Mouse (Mus musculus) CH12.LX (cell line): ENCODE measurements around the gene Robo1. TPM values are rescaled to one million over a fixed set of nuclear protein-coding genes. Genes with fewer than 3 reads are reported as not detected.

Experiments used
- DNase-seq: peaks from one replicate; pipeline ENCODE4 v3.0.0-alpha.2; 2013; ENCODE audit errors: extremely low read depth
- H3K27ac ChIP-seq: 2 replicates; pipeline ENCODE4 v1.5.1; 2012; ENCODE audit warnings: low read depth, mild to moderate bottlenecking, control low read depth, moderate library complexity; ENCODE audit not compliant: insufficient read depth
- H3K27me3 ChIP-seq: replicated peaks from 2 replicates; pipeline ENCODE3; 2012; ENCODE audit warnings: inconsistent platforms
- H3K36me3 ChIP-seq, 2 experiments: replicated peaks in 1 of 2; 2 replicates each; pipeline versions ENCODE3 to v1.6.1; 2012; ENCODE audit warnings: inconsistent platforms in 1 of 2, low read length in 1 of 2, mild to moderate bottlenecking in 1 of 2, mixed read lengths in 1 of 2, moderate library complexity in 1 of 2; ENCODE audit not compliant: control insufficient read depth in 1 of 2, insufficient read depth in 1 of 2
- H3K4me1 ChIP-seq, 2 experiments: 2 replicates each; pipeline ENCODE4 v1.6.1; 2012; ENCODE audit warnings: inconsistent platforms in 1 of 2, moderate library complexity in 1 of 2; ENCODE audit not compliant: insufficient read depth in 2 of 2, control insufficient read depth in 1 of 2
- H3K4me2 ChIP-seq: 2 replicates; pipeline ENCODE4 v1.6.1; 2012; ENCODE audit warnings: low read depth, mild to moderate bottlenecking, control low read depth; ENCODE audit not compliant: poor library complexity, insufficient read depth, severe bottlenecking
- H3K4me3 ChIP-seq, 3 experiments: fragments of 150-350 bp in 1 of 3; sonication (generic) in 1 of 3; replicated peaks in 1 of 3; 2 replicates each; pipeline versions ENCODE3 to v1.5.1; 2011 to 2012; ENCODE audit warnings: low read depth in 2 of 3, low read length in 2 of 3, mild to moderate bottlenecking in 2 of 3, moderate library complexity in 2 of 3, control low read depth in 1 of 3, improper control_type of control experiment in 1 of 3, inconsistent platforms in 1 of 3, mixed read lengths in 1 of 3; ENCODE audit not compliant: poor library complexity in 1 of 3
- H3K79me2 ChIP-seq: replicated peaks from 2 replicates; pipeline ENCODE4 v1.6.1; 2012; ENCODE audit warnings: mild to moderate bottlenecking, moderate library complexity; ENCODE audit not compliant: control insufficient read depth, poor library complexity, insufficient read depth, severe bottlenecking; ENCODE audit errors: extremely low read depth
- H3K9ac ChIP-seq: 2 replicates; pipeline ENCODE4 v1.6.1; 2012; ENCODE audit warnings: low read depth, mild to moderate bottlenecking, control low read depth, moderate library complexity; ENCODE audit not compliant: insufficient read depth
- H3K9me3 ChIP-seq: replicated peaks from 2 replicates; pipeline ENCODE3; 2012; ENCODE audit warnings: low read length, inconsistent platforms, mixed read lengths
- BHLHE40 ChIP-seq: IDR thresholded peaks from 2 replicates; pipeline ENCODE4 v1.6.1; 2011; ENCODE audit warnings: mild to moderate bottlenecking, low read depth, low read length, improper control_type of control experiment
- CHD1 ChIP-seq: IDR thresholded peaks from 2 replicates; pipeline ENCODE4 v1.6.1; 2012; ENCODE audit warnings: low read depth, low read length, improper control_type of control experiment, inconsistent platforms
- CHD2 ChIP-seq: IDR thresholded peaks from 2 replicates; pipeline ENCODE4 v1.6.1; 2011; ENCODE audit warnings: low read length, improper control_type of control experiment
- CTCF ChIP-seq, 2 experiments: IDR thresholded peaks in 1 of 2; conservative IDR thresholded peaks in 1 of 2; 2 replicates each; pipeline ENCODE4 v1.5.1; 2011 to 2012; ENCODE audit warnings: low read depth in 2 of 2, low read length in 2 of 2, improper control_type of control experiment in 1 of 2, inconsistent platforms in 1 of 2, mild to moderate bottlenecking in 1 of 2, moderate library complexity in 1 of 2
- E2F4 ChIP-seq: IDR thresholded peaks from 2 replicates; pipeline ENCODE4 v1.6.1; 2011; ENCODE audit warnings: low read depth, low read length, improper control_type of control experiment; ENCODE audit not compliant: insufficient replicate concordance
- ETS1 ChIP-seq: conservative IDR thresholded peaks from 2 replicates; pipeline ENCODE4 v1.6.1; 2012; ENCODE audit warnings: low read depth, mild to moderate bottlenecking, inconsistent platforms, low read length, improper control_type of control experiment, moderate library complexity
- HCFC1 ChIP-seq: IDR thresholded peaks from 2 replicates; pipeline ENCODE4 v1.6.1; 2012; ENCODE audit warnings: low read depth, mild to moderate bottlenecking, inconsistent platforms, low read length, improper control_type of control experiment
- IRF4 ChIP-seq: IDR thresholded peaks from 2 replicates; pipeline ENCODE4 v1.6.1; 2014; ENCODE audit warnings: low read depth, mild to moderate bottlenecking, inconsistent platforms, low read length, improper control_type of control experiment
- KAT2A ChIP-seq: IDR thresholded peaks from 2 replicates; pipeline ENCODE4 v1.6.1; 2012; ENCODE audit warnings: low read length, improper control_type of control experiment, inconsistent platforms; ENCODE audit not compliant: insufficient replicate concordance
- MAFK ChIP-seq: IDR thresholded peaks from 2 replicates; pipeline ENCODE4 v1.6.1; 2011; ENCODE audit warnings: low read length, improper control_type of control experiment; ENCODE audit not compliant: insufficient replicate concordance
- MAX ChIP-seq: IDR thresholded peaks from 2 replicates; pipeline ENCODE4 v1.6.1; 2011; ENCODE audit warnings: low read length, improper control_type of control experiment
- MAZ ChIP-seq: IDR thresholded peaks from 2 replicates; pipeline ENCODE4 v1.6.1; 2012; ENCODE audit warnings: low read depth, mild to moderate bottlenecking, inconsistent platforms, low read length, improper control_type of control experiment, moderate library complexity
- MEF2A ChIP-seq: IDR thresholded peaks from 2 replicates; pipeline ENCODE4 v1.6.1; 2014; ENCODE audit warnings: low read depth, mild to moderate bottlenecking, inconsistent platforms, low read length, improper control_type of control experiment, borderline replicate concordance
- NELFE ChIP-seq: IDR thresholded peaks from 2 replicates; pipeline ENCODE4 v1.6.1; 2011; ENCODE audit warnings: low read depth, low read length, improper control_type of control experiment
- PAX5 ChIP-seq: IDR thresholded peaks from 2 replicates; pipeline ENCODE4 v1.6.1; 2012; ENCODE audit warnings: low read length, inconsistent platforms, mixed read lengths
- RAD21 ChIP-seq: IDR thresholded peaks from 2 replicates; pipeline ENCODE4 v1.6.1; 2011; ENCODE audit warnings: low read depth, mild to moderate bottlenecking, low read length, improper control_type of control experiment, moderate library complexity
- RCOR1 ChIP-seq: conservative IDR thresholded peaks from 2 replicates; pipeline ENCODE4 v1.6.1; 2012; ENCODE audit warnings: low read depth, mild to moderate bottlenecking, inconsistent platforms, low read length, improper control_type of control experiment
- TCF12 ChIP-seq: IDR thresholded peaks from 2 replicates; pipeline ENCODE4 v1.6.1; 2014; ENCODE audit warnings: low read depth, mild to moderate bottlenecking, inconsistent platforms, low read length, improper control_type of control experiment
- UBTF ChIP-seq: IDR thresholded peaks from 2 replicates; pipeline ENCODE4 v1.6.1; 2012; ENCODE audit warnings: low read depth, mild to moderate bottlenecking, inconsistent platforms, low read length, improper control_type of control experiment, moderate library complexity
- ZC3H11A ChIP-seq: IDR thresholded peaks from 2 replicates; pipeline ENCODE4 v1.6.1; 2012; ENCODE audit warnings: low read depth, mild to moderate bottlenecking, inconsistent platforms, low read length, improper control_type of control experiment
- ZKSCAN1 ChIP-seq: IDR thresholded peaks from 2 replicates; pipeline ENCODE4 v1.6.1; 2012; ENCODE audit warnings: low read depth, inconsistent platforms, low read length, improper control_type of control experiment, borderline replicate concordance
- ZMIZ1 ChIP-seq: IDR thresholded peaks from 2 replicates; pipeline ENCODE4 v1.6.1; 2012; ENCODE audit warnings: low read depth, mild to moderate bottlenecking, inconsistent platforms, low read length, improper control_type of control experiment
- ZNF384 ChIP-seq: IDR thresholded peaks from 2 replicates; pipeline ENCODE4 v1.6.1; 2012; ENCODE audit warnings: low read depth, low read length, improper control_type of control experiment, inconsistent platforms
- dilution Hi-C: fragments of 300-500 bp; cut with MboI; formaldehyde crosslinking; loops from 2 replicates; pipeline ENCODE4 v1.14.3; 2020; ENCODE audit warnings: low sequenced_read_pairs; ENCODE audit not compliant: extremely low pct_unique_long_range_greater_than_20kb, extremely low pct_ligation_motif_present
- in situ Hi-C: fragments of 300-500 bp; cut with MboI; formaldehyde crosslinking; loops from 3 replicates; pipeline ENCODE4 v1.14.3; 2019; ENCODE audit warnings: low sequenced_read_pairs, low pct_ligation_motif_present, low pct_unique_long_range_greater_than_20kb, mixed read lengths
- polyA plus RNA-seq: library from polyadenylated mRNA; unstranded; fragments of >175 nt; gene quantifications from 2 replicates; pipeline ENCODE4 v1.2.1, GENCODE M21; 2012; ENCODE audit warnings: low read depth; ENCODE audit not compliant: insufficient read length
- total RNA-seq, 2 experiments: library from RNA; depleted of rRNA; stranded (reverse); fragments of 300-350 nt in 1 of 2; fragments of >200 nt in 1 of 2; gene quantifications; 2 replicates each; pipeline ENCODE4 v1.2.3; 2012 to 2014

The Robo1 gene
- total and polyA plus RNA-seq, 3 experiments: not detected

DNA sequence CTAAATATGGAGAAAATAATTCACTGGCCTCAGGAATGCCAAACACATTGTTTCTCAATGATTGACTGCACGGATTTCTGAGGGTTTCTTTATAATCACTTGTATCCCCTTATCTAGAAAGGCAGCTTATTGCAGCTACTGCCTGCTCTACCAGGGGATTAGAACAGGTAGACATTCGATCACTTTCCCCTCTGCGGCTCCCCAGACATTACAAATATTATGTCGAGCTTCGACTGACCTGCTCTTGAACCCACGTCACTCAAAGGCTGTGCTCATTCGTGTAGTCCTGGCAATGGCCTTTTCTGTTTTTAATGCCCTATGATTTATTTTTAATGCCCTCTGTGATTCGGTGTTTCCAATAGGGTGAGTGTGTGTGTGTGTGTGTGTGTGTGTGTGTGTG is 521.4 kb downstream of the Robo1 start:
- Histone ChIP-seq H3K27me3 (no peaks in the 10 kb centered on the region), H3K4me2 (no peak overlapping the region), H3K27ac (no peak overlapping the region), H3K4me3 (no peak overlapping the region), H3K79me2 (no peaks in the 10 kb centered on the region), H3K9me3 (peaks cover 41% of the 10 kb centered on the region), H3K9ac (no peak overlapping the region)
- no peak for DNase-seq
- in situ Hi-C loops (no loop called here), dilution Hi-C loops (no loop called here)
- TF ChIP-seq ZC3H11A (no peak), RAD21 (no peak), E2F4 (no peak), MAX (no peak), ZNF384 (no peak), NELFE (no peak), ZKSCAN1 (no peak), HCFC1 (no peak), CHD2 (no peak), PAX5 (no peak)
- TF ChIP-seq, all 38 proteins: peak for 0
- no peaks in the 10 kb centered on the region for H3K36me3 ChIP-seq
- H3K4me1 ChIP-seq: no peaks in the 10 kb centered on the region

DNA sequence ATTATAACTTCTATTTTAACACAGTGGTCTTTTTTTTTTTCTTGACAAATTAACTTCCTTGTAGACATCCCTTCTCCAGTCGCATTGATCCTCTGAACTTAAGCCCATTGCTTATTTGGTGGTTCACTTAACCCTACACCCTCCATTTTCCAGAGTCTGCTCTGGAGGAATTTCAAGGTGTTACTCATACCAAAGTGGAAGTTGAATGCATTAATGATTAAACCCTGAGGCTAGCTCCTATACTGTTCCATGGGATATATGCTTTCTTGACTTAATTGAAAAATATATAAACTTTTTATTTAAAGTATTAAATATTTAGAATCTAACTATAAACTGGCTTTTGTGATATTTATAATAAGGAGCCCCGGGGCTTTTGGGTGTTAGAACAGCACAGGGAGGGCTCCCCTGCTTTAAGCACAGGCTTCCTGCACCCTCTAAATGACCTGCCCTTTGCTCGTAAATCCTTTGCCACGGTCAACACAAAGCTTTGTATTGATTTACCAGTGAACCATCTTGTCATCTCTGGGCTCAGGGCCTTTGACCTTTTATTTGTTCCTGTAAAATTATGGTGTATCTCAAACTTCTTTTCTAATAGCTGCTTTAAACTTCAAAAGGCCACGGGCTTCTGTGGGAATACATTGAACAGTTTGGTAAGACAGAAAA is 522.4 kb downstream of the Robo1 start:
- Histone ChIP-seq H3K4me2 (no peak overlapping the region), H3K27me3 (no peaks in the 10 kb centered on the region), H3K4me1 (no peaks in the 10 kb centered on the region), H3K9ac (no peak overlapping the region), H3K79me2 (no peaks in the 10 kb centered on the region), H3K9me3 (peaks cover 33% of the 10 kb centered on the region), H3K27ac (no peak overlapping the region), H3K4me3 (no peak overlapping the region), H3K36me3 (no peaks in the 10 kb centered on the region)
- in situ Hi-C loops: no loop called here
- TF ChIP-seq RCOR1 (no peak), KAT2A (no peak), MEF2A (no peak), BHLHE40 (no peak), MAZ (no peak), IRF4 (no peak), CHD1 (no peak), TCF12 (no peak), ETS1 (no peak), MAX (no peak), CTCF (conservative IDR thresholded peaks at IDR 0.05 in 1 of 2, IDR thresholded peaks at IDR 0.05 in 1 of 2; ENCODE audit: low read depth in 2 of 2, low read length in 2 of 2) (no peak), MAFK (no peak), HCFC1 (no peak), UBTF (no peak), ZMIZ1 (no peak)
- DNase-seq: no peak
- dilution Hi-C loops: no loop called here
